Mouse (Mus musculus) brain, embryonic 14.5 days (tissue): ENCODE data around the gene B3gntl1.

Experiments used
- CTCF ChIP-seq: fragments of 200-500 bp; IDR thresholded peaks from 2 replicates; pipeline ENCODE4 v1.5.1; 2012; ENCODE audit warnings: inconsistent platforms, mild to moderate bottlenecking, moderate library complexity, borderline replicate concordance; ENCODE audit not compliant: insufficient read depth, insufficient read length; ENCODE audit errors: extremely low read depth
- POLR2A ChIP-seq: fragments of 200-500 bp; IDR thresholded peaks from 2 replicates; pipeline ENCODE4 v1.6.1; 2012; ENCODE audit warnings: mild to moderate bottlenecking, inconsistent platforms, borderline replicate concordance; ENCODE audit not compliant: poor library complexity, insufficient read depth, insufficient read length, severe bottlenecking; ENCODE audit errors: extremely low read depth

- no peak for TF ChIP-seq POLR2A
- no peak for TF ChIP-seq CTCF
These were observed 47.8 kb upstream of the B3gntl1 start for GRCm38 (mm10) chr11:121720752-121721151.
